ENCODE assay signal across 23 mouse cellular contexts in the genomic region with DNA sequence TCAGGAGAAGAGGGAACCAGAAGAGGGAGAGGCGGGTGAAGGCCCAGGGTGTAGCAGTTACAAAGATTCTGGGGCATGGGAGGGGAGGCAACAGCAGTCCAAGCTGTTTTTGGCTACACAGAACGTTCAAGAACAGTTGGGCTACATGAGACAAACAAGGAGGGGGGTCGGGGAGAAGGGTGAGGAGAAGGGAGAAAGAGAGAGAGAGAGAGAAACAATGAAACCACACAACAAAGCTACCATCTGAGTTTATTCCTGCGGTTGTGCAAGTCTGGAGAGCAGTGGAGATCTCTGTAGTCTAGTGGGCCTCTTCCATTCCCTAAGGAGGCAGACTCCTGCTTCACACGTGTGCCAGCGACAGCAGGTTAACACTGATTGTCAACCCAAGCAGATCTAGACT. TPM values are rescaled to one million over a fixed set of nuclear protein-coding genes. Genes with fewer than 3 reads are reported as not detected.
DNase-seq lines count a peak whose midpoint lies in the region; ATAC-seq lines count a peak whose summit lies in the region.
"Had no signal": no experiment of that assay in that cellular context is flagged by ENCODE, and none has a peak within 500 bp of the region (broad histone marks: within the 10 kb centered on the region; RNA-seq: fewer than 3 reads in every experiment).

No protein-coding gene starts in this region.

- peaks cover 9% of the 10 kb centered on the region for H3K4me1 ChIP-seq in heart, embryonic 15.5 days (replicated peaks)
- H3K4me1 ChIP-seq in kidney, embryonic 16.5 days (ENCODE audit: insufficient read depth, low read length) = peaks cover 21% of the 10 kb centered on the region
- peaks cover 7% of the 10 kb centered on the region; the same call in 1 of the 2 replicates for H3K4me1 ChIP-seq in lung, embryonic 16.5 days (replicated peaks; ENCODE audit: control insufficient read depth, insufficient read depth, low read length)

- WGBS in heart, embryonic 15.5 days = 69% methylated on average over 6 of the region's 6 CpGs
- WGBS in kidney, embryonic 16.5 days = 75% methylated on average over 6 of the region's 6 CpGs
- 56% methylated on average over 6 of the region's 6 CpGs for WGBS in lung, embryonic 16.5 days

- H3K27ac ChIP-seq in heart, embryonic 15.5 days = 0 out of 2 replicates have a peak overlapping the region, but pooled peaks have one; percentile 34
- H3K27ac ChIP-seq in kidney, embryonic 16.5 days (ENCODE audit: low read length) = peak overlapping the region; percentile 36; the same call in 1 of the 2 replicates
- peak overlapping the region; percentile 39; the same call in 1 of the 2 replicates for H3K27ac ChIP-seq in lung, embryonic 16.5 days (ENCODE audit: low read length)
- H3K27ac ChIP-seq: embryonic facial prominence, embryonic 13.5 days; forebrain, embryonic 12.5 days; hindbrain, embryonic 12.5 days had no signal

- H3K4me2 ChIP-seq in heart, embryonic 15.5 days = no peak overlapping the region
- H3K4me2 ChIP-seq in kidney, embryonic 16.5 days (replicated peaks; ENCODE audit: low read depth, low read length) = no peak overlapping the region
- H3K4me2 ChIP-seq in lung, embryonic 16.5 days (ENCODE audit: low read depth, low read length) = no peak overlapping the region
- H3K4me2 ChIP-seq: embryonic facial prominence, embryonic 13.5 days; forebrain, embryonic 12.5 days; hindbrain, embryonic 12.5 days had no signal

- peaks cover 36% of the 10 kb centered on the region for H3K27me3 ChIP-seq in heart, embryonic 15.5 days
- H3K27me3 ChIP-seq in kidney, embryonic 16.5 days (ENCODE audit: insufficient read depth, low read length) = peaks cover 16% of the 10 kb centered on the region
- H3K27me3 ChIP-seq in lung, embryonic 16.5 days (ENCODE audit: control insufficient read depth, insufficient read depth, low read depth, low read length) = peaks cover 22% of the 10 kb centered on the region
- H3K27me3 ChIP-seq: CH12.LX had no signal

- H3K36me3 ChIP-seq in heart, embryonic 15.5 days = no peaks in the 10 kb centered on the region
- no peaks in the 10 kb centered on the region for H3K36me3 ChIP-seq in kidney, embryonic 16.5 days (ENCODE audit: insufficient read depth, low read length)
- H3K36me3 ChIP-seq in lung, embryonic 16.5 days (ENCODE audit: control insufficient read depth, insufficient read depth, low read length) = no peaks in the 10 kb centered on the region
- H3K36me3 ChIP-seq: forebrain, embryonic 12.5 days; hindbrain, embryonic 12.5 days had no signal

- ATAC-seq in heart, embryonic 15.5 days (replicated peaks; ENCODE audit: insufficient number of reproducible peaks, insufficient read depth, low FRiP score, low read depth) = no peak
- ATAC-seq in kidney, embryonic 16.5 days (ENCODE audit: low FRiP score, low TSS enrichment) = no peak
- no peak for ATAC-seq in lung, embryonic 16.5 days (ENCODE audit: low read depth)
- ATAC-seq: forebrain, embryonic 16.5 days; hindbrain, embryonic 16.5 days had no signal

- no peak for DNase-seq in heart, postnatal 4 days
- DNase-seq in kidney, postnatal 10 days = no peak
- no peak for DNase-seq in lung, postnatal 4 days
- DNase-seq in thymus, postnatal 0 days (ENCODE audit: low spot score) = peak; percentile 1
- DNase-seq in thymus, postnatal 14 days = no peak
- DNase-seq: adrenal gland, adult 2 months; adrenal gland, postnatal 25 days; cerebellum, adult 18-20 months; cerebellum, adult 9-11 months; cerebellum, postnatal 36 days; gastrocnemius, postnatal 10 days; heart, adult 18-20 months had no signal

- H3K9ac ChIP-seq in heart, embryonic 15.5 days = no peak overlapping the region
- H3K9ac ChIP-seq in kidney, embryonic 16.5 days (replicated peaks; ENCODE audit: low read length) = no peak overlapping the region
- H3K9ac ChIP-seq in lung, embryonic 16.5 days (ENCODE audit: low read length) = no peak overlapping the region
- H3K9ac ChIP-seq: embryonic facial prominence, embryonic 13.5 days; forebrain, embryonic 12.5 days; hindbrain, embryonic 12.5 days had no signal

- no peaks in the 10 kb centered on the region for H3K9me3 ChIP-seq in heart, embryonic 15.5 days (replicated peaks)
- no peaks in the 10 kb centered on the region for H3K9me3 ChIP-seq in kidney, embryonic 16.5 days (ENCODE audit: low read length)
- no peaks in the 10 kb centered on the region for H3K9me3 ChIP-seq in lung, embryonic 16.5 days (ENCODE audit: control insufficient read depth, low read length)
- H3K9me3 ChIP-seq: embryonic facial prominence, embryonic 13.5 days; forebrain, embryonic 12.5 days; hindbrain, embryonic 12.5 days had no signal

- H3K4me3 ChIP-seq in heart, embryonic 15.5 days = no peak overlapping the region
- no peak overlapping the region for H3K4me3 ChIP-seq in kidney, embryonic 16.5 days (ENCODE audit: low read length)
- no peak overlapping the region for H3K4me3 ChIP-seq in lung, embryonic 16.5 days (ENCODE audit: low read length)
- H3K4me3 ChIP-seq: embryonic facial prominence, embryonic 13.5 days; forebrain, embryonic 12.5 days; hindbrain, embryonic 12.5 days had no signal

RNA-seq across cellular contexts. Expression of a gene that starts 4.7 kb away (rescaled TPM):
- 0.42 and 1.1 TPM in 2 replicates for polyA plus RNA-seq in heart, embryonic 15.5 days (2015; fragmentation: Nextera tagmentation; extraction: Ambion mirVana)
- total RNA-seq in heart, postnatal 4 days (2021) = not detected
- 16.3 and 16.7 TPM in 2 replicates for polyA plus RNA-seq in kidney, embryonic 16.5 days (2015; fragmentation: Nextera tagmentation; extraction: Ambion mirVana)
- 4.4 and 4.5 TPM in 2 replicates for polyA plus RNA-seq in lung, embryonic 16.5 days (2015; fragmentation: Nextera tagmentation; extraction: Ambion mirVana)
- polyA plus RNA-seq in thymus, postnatal 0 days (2015; fragmentation: Nextera tagmentation; extraction: Ambion mirVana) = 13.0 and 13.1 TPM in 2 replicates

RNA-seq across cellular contexts. Expression of a gene that starts 11.3 kb away (rescaled TPM):
- polyA plus RNA-seq in heart, embryonic 15.5 days (2015; fragmentation: Nextera tagmentation; extraction: Ambion mirVana) = 51.1 and 65.2 TPM in 2 replicates
- total RNA-seq in heart, postnatal 4 days (2021) = 10 to 100 TPM; 31.6 to 32.4 TPM
- polyA plus RNA-seq in kidney, embryonic 16.5 days (2015; fragmentation: Nextera tagmentation; extraction: Ambion mirVana) = 114 and 118 TPM in 2 replicates
- polyA plus RNA-seq in lung, embryonic 16.5 days (2015; fragmentation: Nextera tagmentation; extraction: Ambion mirVana) = 96.3 and 99.5 TPM in 2 replicates
- 98.3 and 101 TPM in 2 replicates for polyA plus RNA-seq in thymus, postnatal 0 days (2015; fragmentation: Nextera tagmentation; extraction: Ambion mirVana)

RNA-seq across cellular contexts. Expression of a gene that starts 12.4 kb away (rescaled TPM):
- polyA plus RNA-seq in heart, embryonic 15.5 days (2015; fragmentation: Nextera tagmentation; extraction: Ambion mirVana) = 0.08 TPM in 1 of 2 replicates, not detected in the other
- not detected for total RNA-seq in heart, postnatal 4 days (2021)
- 0.24 and 0.31 TPM in 2 replicates for polyA plus RNA-seq in kidney, embryonic 16.5 days (2015; fragmentation: Nextera tagmentation; extraction: Ambion mirVana)
- 0.10 TPM in 1 of 2 replicates, not detected in the other for polyA plus RNA-seq in lung, embryonic 16.5 days (2015; fragmentation: Nextera tagmentation; extraction: Ambion mirVana)
- 1.1 and 1.3 TPM in 2 replicates for polyA plus RNA-seq in thymus, postnatal 0 days (2015; fragmentation: Nextera tagmentation; extraction: Ambion mirVana)
- polyA plus RNA-seq: embryonic facial prominence, embryonic 13.5 days; forebrain, embryonic 12.5 days; forebrain, embryonic 16.5 days; frontal cortex, adult 2 months; heart, embryonic 14.5 days; hindbrain, embryonic 12.5 days; hindbrain, embryonic 16.5 days had no signal

RNA-seq across cellular contexts. Expression of a gene that starts 14.7 kb away (rescaled TPM):
- polyA plus RNA-seq in heart, embryonic 15.5 days (2015; fragmentation: Nextera tagmentation; extraction: Ambion mirVana) = 18.8 and 27.8 TPM in 2 replicates
- total RNA-seq in heart, postnatal 4 days (2021) = 10 to 100 TPM; 77.0 to 80.3 TPM
- polyA plus RNA-seq in kidney, embryonic 16.5 days (2015; fragmentation: Nextera tagmentation; extraction: Ambion mirVana) = 49.8 and 56.2 TPM in 2 replicates
- 38.4 and 39.5 TPM in 2 replicates for polyA plus RNA-seq in lung, embryonic 16.5 days (2015; fragmentation: Nextera tagmentation; extraction: Ambion mirVana)
- 32.4 and 33.8 TPM in 2 replicates for polyA plus RNA-seq in thymus, postnatal 0 days (2015; fragmentation: Nextera tagmentation; extraction: Ambion mirVana)

RNA-seq across cellular contexts. Expression of a gene that starts 16.7 kb away (rescaled TPM):
- 34.6 and 45.1 TPM in 2 replicates for polyA plus RNA-seq in heart, embryonic 15.5 days (2015; fragmentation: Nextera tagmentation; extraction: Ambion mirVana)
- total RNA-seq in heart, postnatal 4 days (2021) = 10 to 100 TPM; 12.8 to 13.8 TPM
- 53.6 and 55.6 TPM in 2 replicates for polyA plus RNA-seq in kidney, embryonic 16.5 days (2015; fragmentation: Nextera tagmentation; extraction: Ambion mirVana)
- polyA plus RNA-seq in lung, embryonic 16.5 days (2015; fragmentation: Nextera tagmentation; extraction: Ambion mirVana) = 50.4 and 51.1 TPM in 2 replicates
- 158 TPM in 2 replicates for polyA plus RNA-seq in thymus, postnatal 0 days (2015; fragmentation: Nextera tagmentation; extraction: Ambion mirVana)
